Mouse (Mus musculus) left cerebral cortex, adult 9 months (tissue): ENCODE measurements at regions not wholly inside any gene's neighbourhood (a gene's known extent, or its start where the extent isn't known, plus 50 kb on each side); places are given as distances from the start of the nearest gene placed in this dataset.

Experiments
- DNase-seq, 2 experiments: peaks; one replicate each; pipeline ENCODE4 v3.0.0; 2022; ENCODE audit warnings: low spot score in 2 of 2

DNA sequence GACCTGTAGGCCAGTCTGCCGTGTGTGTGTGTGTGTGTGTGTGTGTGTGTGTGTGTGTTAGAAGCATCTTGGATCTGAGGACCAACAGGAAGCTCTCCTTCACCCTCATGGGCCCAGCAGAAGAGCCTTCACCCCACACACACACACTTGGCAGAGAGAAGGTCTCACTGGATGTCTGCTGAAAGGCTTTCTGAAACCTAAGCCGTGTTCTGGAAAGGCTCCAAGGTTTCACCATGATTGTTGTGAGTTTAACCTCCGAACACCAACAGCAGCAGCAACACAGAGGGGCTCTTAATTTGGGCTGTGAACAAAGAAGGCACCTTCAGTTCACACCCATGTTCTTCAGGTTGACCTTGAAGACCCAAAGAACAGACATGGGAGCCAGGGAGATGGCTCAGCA lies 124.9 kb upstream of the Dynlrb2 start:
- no peak for DNase-seq

- peak in 1 of 2 experiments; percentile 22 for DNase-seq
Observed at GRCm38 (mm10) chr8:116375758-116376157, 129.0 kb upstream of the Dynlrb2 start.

GRCm38 (mm10) chr8:116373063-116373462 lies 131.7 kb upstream of the Dynlrb2 start:
- no peak for DNase-seq

GRCm38 (mm10) chr8:116372574-116372973 lies 132.2 kb upstream of the Dynlrb2 start:
- DNase-seq = peak in 1 of 2 experiments; percentile 67

DNA sequence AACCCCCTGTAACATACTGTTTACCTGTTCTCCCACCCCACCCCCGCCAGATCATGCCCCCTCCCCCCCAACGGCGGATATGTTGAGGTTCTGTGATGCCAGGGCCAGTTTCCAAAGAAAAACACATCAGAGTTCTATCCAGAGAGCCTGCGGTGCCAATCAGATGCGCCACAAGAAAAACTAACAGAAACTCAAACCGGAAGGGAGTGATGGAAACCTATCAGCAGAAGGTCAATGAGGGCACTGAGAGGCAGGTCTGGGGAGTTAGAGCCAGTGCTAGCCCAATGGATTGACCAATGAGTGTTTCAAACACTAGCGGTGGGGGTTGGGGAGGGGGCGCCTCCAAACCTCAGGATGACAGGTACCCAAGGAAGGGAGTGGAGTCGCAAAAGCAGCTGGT lies 132.7 kb upstream of the Dynlrb2 start:
- DNase-seq = no peak

DNA sequence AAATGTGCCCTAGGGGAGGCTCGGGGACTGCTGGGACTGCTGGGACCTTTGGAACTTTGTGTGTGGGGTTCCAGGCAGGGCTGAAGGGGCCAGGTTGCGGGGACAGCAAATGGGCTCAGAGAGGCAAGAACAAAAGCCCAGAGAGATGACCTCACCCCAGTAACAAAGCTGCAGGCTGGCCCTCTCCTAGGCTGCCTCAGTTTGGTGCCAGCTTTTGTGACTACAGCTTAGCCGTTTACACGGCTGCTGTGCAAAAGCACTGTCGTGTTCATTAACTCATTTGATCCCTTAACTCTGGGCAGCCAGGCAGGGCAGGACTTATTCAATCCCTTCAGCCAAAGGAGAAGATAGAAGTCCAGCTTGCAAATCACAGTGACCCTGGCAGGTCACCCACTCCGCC lies 137.3 kb upstream of the Dynlrb2 start:
- DNase-seq = no peak

- no peak for DNase-seq
Observed at GRCm38 (mm10) chr8:116366706-116367105, 138.1 kb upstream of the Dynlrb2 start.

- DNase-seq = no peak
Observed at GRCm38 (mm10) chr8:116364751-116365150, 140.0 kb upstream of the Dynlrb2 start.

- DNase-seq = no peak
Observed at GRCm38 (mm10) chr8:116364172-116364571, 140.6 kb upstream of the Dynlrb2 start.

DNA sequence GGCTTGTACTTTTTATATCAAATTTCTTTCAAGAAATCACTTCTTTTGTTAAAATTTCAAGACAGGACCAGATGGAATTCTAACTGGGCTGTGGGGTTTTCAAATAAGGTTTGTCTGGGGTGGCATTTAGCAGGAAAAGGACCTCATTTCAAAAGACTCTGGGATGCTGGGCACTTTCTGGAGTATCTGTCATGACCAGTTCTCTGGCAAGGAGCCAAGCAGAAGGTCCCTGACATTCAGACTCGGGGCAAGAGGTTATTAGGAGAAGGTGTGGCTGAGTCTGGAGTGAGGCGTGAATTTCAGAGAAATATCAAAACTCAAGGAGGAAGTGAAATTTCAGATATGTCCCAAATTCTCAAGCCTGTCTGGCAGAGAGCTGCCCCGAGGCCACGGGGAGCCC lies 142.4 kb upstream of the Dynlrb2 start:
- no peak for DNase-seq

GRCm38 (mm10) chr8:116359761-116360160 lies 145.0 kb upstream of the Dynlrb2 start:
- DNase-seq = no peak

DNA sequence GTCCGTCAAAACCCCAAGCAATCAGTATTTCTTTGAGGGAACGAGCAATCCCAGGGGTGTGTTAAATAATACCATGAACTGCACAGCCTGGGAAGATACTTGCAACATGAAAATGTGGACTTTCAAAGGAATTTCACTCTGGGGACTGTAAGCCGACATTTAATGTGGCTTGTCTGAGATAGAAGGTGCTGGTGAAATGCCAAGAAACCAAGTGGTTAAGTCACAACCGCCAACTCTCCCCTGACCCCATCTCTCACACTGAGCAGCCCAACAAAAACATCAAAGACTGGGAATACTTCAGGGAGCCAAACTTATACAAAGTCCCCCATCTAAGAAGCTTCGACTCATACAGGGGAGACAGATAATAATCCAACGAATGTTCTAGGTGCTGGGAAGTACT lies 150.0 kb upstream of the Dynlrb2 start:
- DNase-seq = no peak

GRCm38 (mm10) chr8:116353911-116354310 lies 150.9 kb upstream of the Dynlrb2 start:
- DNase-seq = no peak

DNA sequence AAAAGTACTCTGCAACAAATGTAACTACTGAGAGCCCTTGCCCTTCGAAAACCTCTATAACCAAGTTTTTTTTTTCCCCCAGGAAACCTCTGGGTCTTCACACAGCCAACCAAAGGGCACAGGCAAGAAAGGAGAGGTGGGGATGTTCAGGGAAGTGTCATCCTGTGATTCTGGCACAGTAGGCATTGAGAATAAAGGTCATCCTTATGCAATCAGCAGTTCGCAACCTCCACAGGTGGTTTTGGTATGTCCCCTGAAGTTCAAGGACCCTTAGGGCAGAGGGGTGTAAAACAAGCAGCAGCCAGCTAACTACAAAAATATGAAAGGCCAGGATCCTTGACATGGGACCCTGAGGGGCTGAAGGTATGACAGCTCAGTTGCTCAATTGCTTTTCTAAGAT lies 152.1 kb upstream of the Dynlrb2 start:
- DNase-seq = no peak

DNA sequence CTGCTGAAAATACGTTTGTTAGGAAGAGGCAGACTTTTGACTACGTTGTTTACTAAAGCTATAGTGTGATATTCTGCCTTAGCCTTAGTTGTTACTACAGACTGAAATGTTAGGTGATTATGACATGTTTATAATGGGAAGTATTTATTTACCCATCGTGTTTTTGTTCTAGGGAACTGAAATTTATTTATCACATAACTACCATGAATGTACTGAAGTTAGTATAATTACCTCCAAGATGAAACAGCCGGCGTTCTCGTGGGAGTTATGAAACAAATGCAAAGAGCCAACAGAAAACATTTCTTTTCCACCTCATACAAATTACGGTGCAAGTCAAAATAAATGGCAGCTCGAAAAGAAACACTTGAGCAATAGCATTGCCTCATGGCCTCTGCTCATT lies 155.8 kb upstream of the Dynlrb2 start:
- no peak for DNase-seq

- DNase-seq = no peak
Observed at GRCm38 (mm10) chr8:116346990-116347389, 157.8 kb upstream of the Dynlrb2 start.

- no peak for DNase-seq
Observed at GRCm38 (mm10) chr8:116344590-116345222, 160.1 kb upstream of the Dynlrb2 start.

GRCm38 (mm10) chr8:116343534-116343933 lies 161.2 kb upstream of the Dynlrb2 start:
- DNase-seq = no peak

DNA sequence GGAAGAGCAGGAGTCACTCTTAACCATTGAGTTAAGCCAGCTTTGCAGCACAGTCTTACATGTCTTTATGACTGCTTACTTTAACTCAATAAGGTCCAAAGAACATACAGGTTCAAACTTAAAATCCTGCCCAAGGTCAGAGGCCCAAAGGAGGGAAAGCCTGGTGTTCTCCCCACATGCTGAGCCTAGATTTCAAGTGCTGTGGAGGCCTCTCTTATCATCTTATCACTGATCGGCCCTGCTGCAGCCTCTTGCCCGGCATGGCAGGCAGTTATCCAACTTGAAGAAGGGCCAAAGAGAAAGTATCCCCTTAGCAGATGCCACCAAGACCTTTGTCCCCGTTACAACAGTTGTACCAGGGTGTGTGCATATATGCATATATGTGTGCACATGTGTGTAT lies 170.0 kb upstream of the Dynlrb2 start:
- no peak for DNase-seq

DNA sequence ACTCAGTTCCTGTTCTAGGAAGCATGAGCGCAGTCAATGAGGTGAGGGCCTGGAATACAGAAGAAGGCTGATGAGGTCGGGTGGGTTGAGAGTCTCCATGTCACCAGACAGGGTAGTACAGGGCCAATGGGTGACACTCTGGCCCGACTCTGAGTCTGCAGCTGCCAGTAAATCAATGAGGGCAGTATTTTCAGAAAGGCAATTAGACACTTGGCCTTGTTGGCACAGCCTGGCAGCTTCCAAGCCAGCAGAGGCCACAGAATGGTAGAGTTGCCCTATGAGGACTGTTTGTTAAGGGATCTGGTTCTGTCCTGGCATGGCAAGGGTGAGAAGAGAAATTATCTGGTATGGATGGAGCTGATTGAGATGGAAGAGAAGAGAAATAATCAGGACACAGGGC lies 170.7 kb upstream of the Dynlrb2 start:
- peak in 1 of 2 experiments; percentile 3 for DNase-seq

GRCm38 (mm10) chr8:116320014-116320680 lies 184.6 kb upstream of the Dynlrb2 start:
- DNase-seq = no peak

DNA sequence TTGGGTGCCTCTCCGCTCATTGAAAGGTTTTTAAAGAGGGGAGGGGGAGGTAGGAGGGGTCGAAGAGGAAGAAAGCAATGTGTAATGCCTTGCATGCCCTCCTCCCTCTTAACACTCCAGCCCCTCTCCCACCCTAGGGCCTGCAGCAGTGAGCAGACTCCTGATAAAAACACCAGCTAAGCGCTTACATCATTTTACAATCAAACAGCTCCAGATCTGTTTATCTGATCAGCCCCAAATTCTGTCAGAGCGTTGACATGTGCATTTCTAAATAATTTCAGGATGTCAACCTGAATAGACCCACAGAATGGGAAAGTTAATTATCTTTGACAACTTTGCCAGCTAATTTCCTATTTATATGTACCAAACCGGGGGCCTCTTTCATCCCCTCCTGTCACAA lies 189.4 kb upstream of the Dynlrb2 start:
- DNase-seq = no peak

DNA sequence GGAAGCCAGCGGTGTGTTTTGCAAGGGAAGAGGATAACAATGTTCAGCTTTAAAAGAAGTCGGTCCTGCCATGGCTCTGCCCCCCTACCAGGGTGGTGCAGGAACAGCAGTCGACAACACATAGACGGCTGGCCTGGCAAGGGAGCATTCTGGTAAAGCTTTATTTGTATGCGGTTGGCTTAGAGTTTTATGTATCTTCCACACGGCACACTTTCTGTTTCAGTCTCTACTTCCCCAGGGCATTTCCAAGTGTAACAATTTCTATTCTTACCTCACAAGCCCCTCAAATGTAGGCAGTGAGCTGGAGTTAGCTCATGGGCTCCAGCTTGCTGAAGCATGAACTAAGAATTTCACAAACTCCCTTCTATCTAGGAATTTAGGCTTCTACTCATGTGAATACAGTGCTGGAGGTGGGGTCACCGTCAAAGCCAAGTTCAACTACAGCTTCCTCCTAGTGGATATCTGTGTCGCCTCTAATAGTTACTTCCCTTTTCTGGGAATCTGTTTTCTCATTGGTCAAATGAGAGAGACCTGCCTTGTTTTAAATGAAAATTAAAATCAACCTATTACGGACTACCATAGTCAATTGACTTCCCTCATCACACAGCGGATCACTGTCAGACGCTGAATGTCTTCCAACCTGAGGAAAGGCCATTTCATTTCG lies 190.2 kb upstream of the Dynlrb2 start:
- DNase-seq = no peak
